Mouse (Mus musculus): ENCODE results near the gene Guca1b. TPM values are rescaled to one million over a fixed set of nuclear protein-coding genes. Genes with fewer than 3 reads are reported as not detected.
"Not testable (repeated sequence)": the region's sequence is repeated elsewhere in the genome, so short reads cannot be mapped to it uniquely, and the experiment has no call there.

Guca1b gene
- total RNA-seq, 2 experiments from 2014 or later = 0.25 to 0.33 TPM

- peak; percentile 51 to 72 for DNase-seq
- intact Hi-C loops (cut with DNase I) = loop anchor here (5.0 kb wide), 1 partner anchor 74 kb away; no protein-coding TSS in a partner anchor
Measured at GRCm38 (mm10) chr17:47408558-47408898, 23.3 kb downstream of the Guca1b start.

- peak; percentile 23 to 38 for DNase-seq
- intact Hi-C loops (cut with DNase I) = loop anchor here (5.0 kb wide), 1 partner anchor 72 kb away; no protein-coding TSS in a partner anchor
Measured at GRCm38 (mm10) chr17:47409897-47410861, 25.0 kb downstream of the Guca1b start.

- intact Hi-C loops (cut with DNase I) = no loop called here
- DNase-seq = no peak
Measured at GRCm38 (mm10) chr17:47420195-47420594, 35.0 kb downstream of the Guca1b start.

- intact Hi-C loops (cut with DNase I) = no loop called here
- no peak for DNase-seq
Measured at GRCm38 (mm10) chr17:47421566-47421965, 36.4 kb downstream of the Guca1b start.

- DNase-seq; intact Hi-C loops (cut with DNase I): not testable (repeated sequence)
Measured at GRCm38 (mm10) chr17:47422616-47423015, 37.4 kb downstream of the Guca1b start.

GRCm38 (mm10) chr17:47424186-47424585, 39.0 kb downstream of the Guca1b start:
- no peak for DNase-seq
- intact Hi-C loops (cut with DNase I) = no loop called here

- intact Hi-C loops (cut with DNase I) = no loop called here
- DNase-seq = no peak
Measured at GRCm38 (mm10) chr17:47427316-47427715, 42.1 kb downstream of the Guca1b start.

GRCm38 (mm10) chr17:47428831-47429304, 43.7 kb downstream of the Guca1b start:
- intact Hi-C loops (cut with DNase I) = no loop called here
- DNase-seq = peak; percentile 39 to 43

GRCm38 (mm10) chr17:47430815-47431214, 45.6 kb downstream of the Guca1b start:
- intact Hi-C loops (cut with DNase I) = no loop called here

GRCm38 (mm10) chr17:47436156-47436906, 51.1 kb downstream of the Guca1b start, which contains the start of gene AI661453:
Gene AI661453, plus strand, starts transcription at chr17:47436615.
- intact Hi-C loops (cut with DNase I) = no loop called here
- peak in 1 of 2 experiments; percentile 12 for DNase-seq

More at GRCm38 (mm10) chr17:47430815-47431214, 45.6 kb downstream of the Guca1b start:
- DNase-seq = no peak

GRCm38 (mm10) chr17:47436907-47437547, 51.8 kb downstream of the Guca1b start, which contains the start of gene 1700001C19Rik:
Gene 1700001C19Rik, minus strand, starts transcription at chr17:47437376.
- intact Hi-C loops (cut with DNase I) = no loop called here
- no peak for DNase-seq

GRCm38 (mm10) chr17:47438611-47439010, 53.4 kb downstream of the Guca1b start:
- DNase-seq = no peak
- intact Hi-C loops (cut with DNase I) = no loop called here

- DNase-seq = no peak
- intact Hi-C loops (cut with DNase I) = no loop called here
Measured at GRCm38 (mm10) chr17:47439396-47440028, 54.3 kb downstream of the Guca1b start.

GRCm38 (mm10) chr17:47440359-47440890, 55.2 kb downstream of the Guca1b start:
- no peak for DNase-seq

GRCm38 (mm10) chr17:47441296-47442051, 56.3 kb downstream of the Guca1b start:
- DNase-seq = no peak
- intact Hi-C loops (cut with DNase I) = no loop called here

More at GRCm38 (mm10) chr17:47440359-47440890, 55.2 kb downstream of the Guca1b start:
- intact Hi-C loops (cut with DNase I) = no loop called here

GRCm38 (mm10) chr17:47442271-47442670, 57.1 kb downstream of the Guca1b start:
- intact Hi-C loops (cut with DNase I) = no loop called here
- no peak for DNase-seq

All from heart, postnatal 36 days (tissue).